Mouse (Mus musculus) heart, embryonic 15.5 days (tissue): ENCODE data around the gene Tbc1d8. TPM values are rescaled to one million over a fixed set of nuclear protein-coding genes. Genes with fewer than 3 reads are reported as not detected.
A peak's percentile ranks its signal among the peaks of the same experiment; 100 is the strongest.

Source experiments
- ATAC-seq: fragments of 200-750 bp; cut with Nextera tagmentation; replicated peaks from 2 replicates; pipeline ENCODE4 v1.8.0; 2017; ENCODE audit warnings: low read depth, moderate TSS enrichment; ENCODE audit not compliant: insufficient number of reproducible peaks, insufficient read depth, low FRiP score
- H3K27ac ChIP-seq: fragments of 300-500 bp; sonication (generic); 2 replicates; pipeline ENCODE4 v1.5.1; 2015; ENCODE audit warnings: mild to moderate bottlenecking, inconsistent platforms
- H3K27me3 ChIP-seq: fragments of 300-500 bp; sonication (generic); 2 replicates; pipeline ENCODE4 v1.6.1; 2015; ENCODE audit warnings: inconsistent platforms
- H3K36me3 ChIP-seq: fragments of 300-500 bp; sonication (generic); 2 replicates; pipeline ENCODE4 v1.6.1; 2015; ENCODE audit warnings: mild to moderate bottlenecking, inconsistent platforms
- H3K4me1 ChIP-seq: fragments of 300-500 bp; sonication (generic); replicated peaks from 2 replicates; pipeline ENCODE4 v1.6.1; 2015; ENCODE audit warnings: inconsistent platforms
- H3K4me2 ChIP-seq: fragments of 300-500 bp; sonication (generic); 2 replicates; pipeline ENCODE4 v1.6.1; 2015; ENCODE audit warnings: inconsistent platforms, mild to moderate bottlenecking, moderate library complexity
- H3K4me3 ChIP-seq: fragments of 300-500 bp; sonication (generic); 2 replicates; pipeline ENCODE4 v1.5.1; 2015; ENCODE audit warnings: mild to moderate bottlenecking, inconsistent platforms
- H3K9ac ChIP-seq: fragments of 300-500 bp; sonication (generic); 2 replicates; pipeline ENCODE4 v1.6.1; 2015; ENCODE audit warnings: mild to moderate bottlenecking, inconsistent platforms
- H3K9me3 ChIP-seq: fragments of 300-500 bp; sonication (generic); replicated peaks from 2 replicates; pipeline ENCODE4 v1.6.1; 2016; ENCODE audit warnings: inconsistent platforms
- WGBS: fragments of 180-500 bp; shearing (Covaris S2); methylation state at CpG from one replicate; pipeline ENCODE4 v1.1.7; 2015; ENCODE audit warnings: mixed read lengths; 5-methylcytosine and 5-hydroxymethylcytosine counted together
- polyA plus RNA-seq: library from polyadenylated mRNA; unstranded; fragments of >200 nt; fragmentation: Nextera tagmentation; extraction: Ambion mirVana; gene quantifications from 2 replicates; pipeline ENCODE4 v1.2.1, GENCODE M21; 2015

Tbc1d8 gene
- polyA plus RNA-seq, 1 experiment from 2014 or later, result 10.4 TPM

GRCm38 (mm10) chr1:39330857-39331594 is 147.5 kb downstream of the Tbc1d8 start:
- no peak overlapping the region for H3K9ac ChIP-seq
- peak; percentile 68; the same call in 1 of the 2 replicates for ATAC-seq
- no peak overlapping the region for H3K4me3 ChIP-seq
- no peaks in the 10 kb centered on the region for H3K9me3 ChIP-seq
- peak overlapping the region; percentile 37 for H3K4me2 ChIP-seq
- H3K27ac ChIP-seq, result peak overlapping the region; percentile 89
- H3K4me1 ChIP-seq, result peaks cover 50% of the 10 kb centered on the region
- no peaks in the 10 kb centered on the region for H3K36me3 ChIP-seq
- H3K27me3 ChIP-seq, result no peaks in the 10 kb centered on the region
- WGBS, result 50% methylated on average over 7 of the region's 7 CpGs

GRCm38 (mm10) chr1:39327546-39327945 is 151.0 kb downstream of the Tbc1d8 start:
- no peak overlapping the region for H3K9ac ChIP-seq
- H3K4me3 ChIP-seq, result no peak overlapping the region
- 49% methylated on average over 7 of the region's 7 CpGs for WGBS
- peak overlapping the region; percentile 33 for H3K27ac ChIP-seq
- H3K4me2 ChIP-seq, result no peak overlapping the region
- no peaks in the 10 kb centered on the region for H3K9me3 ChIP-seq
- H3K4me1 ChIP-seq, result peaks cover 48% of the 10 kb centered on the region
- ATAC-seq, result 0 out of 2 replicates have a peak, but pooled peaks have one; percentile 26
- H3K27me3 ChIP-seq, result no peaks in the 10 kb centered on the region
- no peaks in the 10 kb centered on the region for H3K36me3 ChIP-seq

DNA sequence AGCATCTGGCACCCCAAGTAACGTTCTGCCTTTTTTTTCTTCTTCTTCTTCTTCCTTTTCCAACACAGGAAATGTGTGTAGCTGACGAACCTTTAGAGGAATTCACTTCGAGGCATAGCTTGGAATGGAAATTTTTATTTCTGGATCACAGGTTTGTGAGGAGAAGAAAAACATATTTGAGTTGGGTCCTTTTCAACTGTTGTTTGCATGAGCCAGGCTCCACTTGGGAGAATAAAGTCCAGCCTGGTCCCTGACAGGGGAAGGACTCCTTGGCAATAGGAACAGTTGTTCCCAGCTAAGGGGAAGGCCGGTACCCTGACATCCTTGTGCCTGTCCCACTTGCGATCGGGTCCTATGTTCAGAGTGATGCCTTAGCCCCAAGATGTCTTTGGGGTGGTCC is 153.3 kb downstream of the Tbc1d8 start:
- no peak overlapping the region for H3K4me2 ChIP-seq
- 79% methylated on average over 6 of the region's 6 CpGs for WGBS
- H3K9me3 ChIP-seq, result no peaks in the 10 kb centered on the region
- H3K4me3 ChIP-seq, result no peak overlapping the region
- H3K27me3 ChIP-seq, result no peaks in the 10 kb centered on the region
- no peaks in the 10 kb centered on the region for H3K36me3 ChIP-seq
- no peak overlapping the region for H3K9ac ChIP-seq
- H3K4me1 ChIP-seq, result peaks cover 27% of the 10 kb centered on the region
- ATAC-seq, result no peak
- no peak overlapping the region for H3K27ac ChIP-seq

- WGBS, result 73% methylated on average over 6 of the region's 6 CpGs
- Histone ChIP-seq H3K4me2 (no peak overlapping the region), H3K9ac (no peak overlapping the region), H3K27ac (no peak overlapping the region), H3K4me1 (peaks cover 24% of the 10 kb centered on the region), H3K36me3 (no peaks in the 10 kb centered on the region), H3K4me3 (no peak overlapping the region), H3K27me3 (no peaks in the 10 kb centered on the region), H3K9me3 (no peaks in the 10 kb centered on the region)
- no peak for ATAC-seq
Measured at GRCm38 (mm10) chr1:39321954-39322353, 156.6 kb downstream of the Tbc1d8 start.

Other genes with a start within 250 kb of the Tbc1d8 start
- 288 and 324 TPM in 2 replicates for gene Rpl31, start 110.9 kb downstream of the Tbc1d8 start, polyA plus RNA-seq
- 13.3 and 15.2 TPM in 2 replicates for gene Cnot11, start 56.2 kb upstream of the Tbc1d8 start, polyA plus RNA-seq
- 11.6 and 15.5 TPM in 2 replicates for gene Rnf149, start 98.7 kb upstream of the Tbc1d8 start, polyA plus RNA-seq
- gene Creg2, start 172.7 kb upstream of the Tbc1d8 start, polyA plus RNA-seq, result 0.01 and 0.14 TPM in 2 replicates
- gene Rfx8, start 242.2 kb upstream of the Tbc1d8 start, polyA plus RNA-seq, result 0.43 and 0.70 TPM in 2 replicates